Mouse (Mus musculus): ENCODE measurements around the gene Rab10. TPM values are rescaled to one million over a fixed set of nuclear protein-coding genes. Genes with fewer than 3 reads are reported as not detected.

Rab10 gene
- polyA plus RNA-seq, 1 experiment from 2014 or later = 79.8 TPM

DNA sequence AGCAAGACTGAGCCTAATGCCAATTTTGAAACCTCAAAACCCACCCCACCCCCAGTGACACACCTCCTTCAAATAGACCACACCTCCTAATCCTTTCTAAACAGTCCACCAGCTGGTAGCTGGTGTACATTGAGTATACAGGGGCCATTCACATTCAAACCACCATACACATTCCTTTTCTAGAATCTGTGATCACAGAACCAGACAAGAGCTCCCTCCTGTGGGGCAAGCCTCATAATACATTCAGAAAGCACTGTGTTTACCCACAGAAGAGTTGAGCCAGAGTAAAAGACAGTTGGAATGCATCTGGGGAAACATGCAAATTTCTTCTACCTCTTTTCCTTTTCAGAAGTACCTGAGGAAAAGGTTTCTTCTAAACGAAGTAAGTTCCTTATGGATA, 100.6 kb downstream of the Rab10 start:
- no peak overlapping the region for H3K4me3 ChIP-seq (ENCODE audit: control insufficient read depth in 1 of 2, insufficient read depth in 1 of 2, low read depth in 1 of 2, low read length in 2 of 2)
- no peaks in the 10 kb centered on the region for H3K27me3 ChIP-seq (ENCODE audit: control insufficient read depth, insufficient read depth, low read length)
- no peaks in the 10 kb centered on the region for H3K4me1 ChIP-seq (ENCODE audit: control insufficient read depth in 2 of 2, insufficient read depth in 2 of 2, low read length in 2 of 2)
- no peaks in the 10 kb centered on the region for H3K36me3 ChIP-seq (ENCODE audit: control insufficient read depth, insufficient read depth, low read length)
- H3K9ac ChIP-seq (ENCODE audit: low read length) = no peak overlapping the region
- no peaks in the 10 kb centered on the region for H3K9me3 ChIP-seq (ENCODE audit: control insufficient read depth, low read length)
- ATAC-seq (ENCODE audit: insufficient number of reproducible peaks, insufficient read depth, low FRiP score, low read depth) = no peak
- H3K4me2 ChIP-seq (ENCODE audit: low read length) = no peak overlapping the region
- no peak overlapping the region for H3K27ac ChIP-seq (replicated peaks in 1 of 2; ENCODE audit: control insufficient read depth in 1 of 2, insufficient read depth in 1 of 2, low read depth in 2 of 2, low read length in 2 of 2)
- 41% methylated on average over 1 of the region's 1 CpGs for WGBS

Other genes with a start within 250 kb of the Rab10 start
- 4.5 and 5.0 TPM in 2 replicates for gene Kif3c, start 55.2 kb upstream of the Rab10 start, polyA plus RNA-seq (2014; fragmentation: Nextera tagmentation; extraction: Ambion mirVana)
- 18.7 and 21.6 TPM in 2 replicates for gene Asxl2, start 116.9 kb upstream of the Rab10 start, polyA plus RNA-seq (2014; fragmentation: Nextera tagmentation; extraction: Ambion mirVana)

Data from heart, embryonic 14.5 days (tissue).